Mouse (Mus musculus): ENCODE data around the gene Dnajb6.

GRCm38 (mm10) chr5:29708258-29708657, 27.2 kb upstream of the Dnajb6 start:
- TF ChIP-seq CTCF (IDR thresholded peaks at IDR 0.05; ENCODE audit: low read depth) (no peak), EP300 (IDR thresholded peaks at IDR 0.05; ENCODE audit: low read depth) (no peak)
